Mouse (Mus musculus) cerebellum, adult (tissue): ENCODE measurements at regions not wholly inside any gene's neighbourhood (a gene's known extent, or its start where the extent isn't known, plus 50 kb on each side); places are given as distances from the start of the nearest gene placed in this dataset.

ENCODE experiments used
- ATAC-seq: cut with Nextera tagmentation; 2 replicates; pipeline ENCODE4 v1.9.2; 2017; ENCODE audit warnings: mild to moderate bottlenecking, moderate library complexity, mixed read lengths; ENCODE audit not compliant: insufficient number of reproducible peaks, low FRiP score, low TSS enrichment

DNA sequence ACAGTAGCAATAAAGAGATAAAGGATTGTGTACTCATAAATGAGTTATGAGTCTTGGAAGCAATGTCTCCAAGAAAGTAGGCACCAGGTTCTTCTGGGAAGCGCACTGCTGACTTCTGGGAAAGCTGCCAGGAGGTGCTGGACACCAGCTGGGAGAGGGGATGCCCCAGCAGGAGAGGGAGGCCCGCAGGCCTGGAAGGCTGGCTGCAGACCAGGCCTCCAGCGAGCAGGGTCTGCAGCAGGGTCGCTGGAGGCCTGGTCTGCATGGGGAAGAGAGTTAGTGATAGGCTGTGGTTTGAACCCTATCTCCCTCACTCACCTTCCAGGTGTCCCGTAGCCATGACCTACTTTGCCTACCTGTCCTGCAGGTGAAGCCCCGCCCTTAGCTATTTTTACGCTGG is 102.6 kb upstream of the 1600014C23Rik start:
- ATAC-seq: no peak

DNA sequence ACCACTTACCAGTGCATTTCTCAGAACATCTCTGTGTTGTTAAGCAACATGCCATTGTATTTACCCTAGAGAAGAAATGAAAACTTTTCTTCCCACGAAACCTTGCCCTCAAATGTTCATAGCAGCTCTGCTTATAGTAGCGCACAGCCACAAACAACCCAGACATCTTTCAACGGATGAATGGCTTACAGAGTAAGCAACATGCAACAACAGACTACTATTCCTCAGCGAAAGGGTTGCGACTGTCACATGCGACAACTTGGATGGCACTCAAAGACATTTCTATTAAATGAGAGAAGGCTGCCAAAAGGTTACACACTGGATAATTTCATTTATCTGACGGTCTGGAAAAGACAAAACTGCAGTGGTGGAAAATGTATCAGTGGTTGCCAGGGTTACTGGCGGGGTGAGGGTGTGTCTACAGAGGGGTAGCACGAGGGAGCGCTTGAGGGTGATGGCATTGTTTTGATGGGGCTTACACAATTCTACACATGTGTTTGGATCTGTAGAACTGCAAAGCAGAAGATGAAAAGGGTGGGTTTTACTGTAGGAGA is 101.0 kb upstream of the 1600014C23Rik start:
- no peak for ATAC-seq

DNA sequence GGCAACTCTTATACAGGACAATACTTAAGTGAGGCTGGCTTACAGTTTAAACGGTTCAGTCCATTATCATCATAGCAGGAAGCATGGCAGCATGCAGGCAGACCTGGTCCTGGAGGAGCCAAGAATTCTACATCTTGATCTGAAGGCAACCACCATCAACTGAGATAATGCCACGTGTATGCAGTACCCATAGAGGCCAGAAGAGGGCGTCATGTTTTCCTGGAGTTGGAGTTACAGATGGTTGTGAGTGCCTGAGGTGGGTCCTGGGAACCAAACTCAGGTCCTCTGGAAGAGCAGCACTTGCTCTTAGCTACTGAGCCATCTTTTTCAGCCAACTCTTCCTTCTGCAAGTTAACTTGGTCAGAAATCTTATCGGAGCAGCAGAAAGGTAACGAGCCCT is 96.7 kb upstream of the 1600014C23Rik start:
- no peak for ATAC-seq

DNA sequence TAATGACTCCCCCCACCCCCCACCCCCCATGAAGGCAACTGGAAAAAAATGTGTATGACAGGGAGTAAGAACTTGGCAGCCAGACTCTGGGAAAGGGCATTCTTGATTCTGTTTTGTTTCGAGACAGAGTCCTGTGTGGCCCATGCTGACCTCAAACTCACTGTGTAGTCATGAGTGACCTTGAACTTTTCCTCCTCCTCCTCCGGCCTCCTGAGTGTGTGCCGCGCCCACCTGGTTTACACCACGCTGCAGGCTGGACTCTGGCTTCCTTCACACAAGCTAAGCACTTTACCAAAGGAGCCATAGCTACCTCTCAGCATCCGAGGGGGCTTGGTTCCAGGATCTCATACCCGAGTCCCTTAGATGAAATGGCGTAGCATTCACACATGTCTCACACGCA is 95.9 kb upstream of the 1600014C23Rik start:
- no peak for ATAC-seq

DNA sequence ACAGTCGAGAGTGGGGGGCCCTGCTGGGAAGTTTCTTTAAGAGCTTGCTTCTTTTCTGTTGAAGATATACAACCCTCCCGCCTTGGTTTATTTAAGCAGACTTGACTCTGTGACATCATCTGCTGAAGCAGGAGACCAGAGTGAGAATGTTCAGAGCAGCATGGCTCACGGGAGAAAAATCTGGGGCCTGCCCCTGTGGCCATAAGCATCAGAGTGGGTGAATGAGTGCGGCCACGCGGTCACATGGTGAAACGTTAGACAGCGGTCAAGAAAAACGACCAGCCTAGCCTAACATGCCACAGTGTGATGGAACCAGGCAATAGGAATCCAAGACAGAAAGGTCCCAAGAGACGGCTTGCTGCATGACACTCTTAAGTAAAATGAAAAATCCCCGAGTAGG is 95.2 kb upstream of the 1600014C23Rik start:
- ATAC-seq: no peak

DNA sequence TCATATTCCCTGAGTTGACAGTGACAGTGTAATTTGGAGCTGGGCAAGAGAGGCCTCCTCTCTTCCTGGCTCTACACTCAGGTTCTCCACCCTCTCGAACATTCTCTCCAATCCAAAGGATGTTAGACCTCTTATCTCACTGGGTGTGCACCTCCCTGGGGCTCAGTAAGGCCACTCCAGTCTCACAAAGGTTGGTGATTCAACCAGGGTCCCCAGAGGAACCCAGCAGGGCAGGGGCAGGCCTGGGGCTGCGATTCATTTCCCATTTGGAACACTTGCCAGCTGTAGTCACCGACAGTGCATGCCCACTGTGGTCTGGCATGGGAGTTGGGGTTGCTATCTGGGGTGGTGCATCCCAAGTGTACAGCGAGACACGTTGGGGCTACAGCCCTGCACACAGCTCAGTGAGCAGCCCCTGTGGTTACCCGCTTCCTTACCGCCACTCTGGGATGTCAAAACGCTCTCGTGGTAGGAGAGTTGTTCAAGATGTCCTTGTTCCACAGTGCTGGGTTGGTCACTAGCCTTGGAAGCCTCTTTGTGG is 94.7 kb upstream of the 1600014C23Rik start:
- no peak for ATAC-seq

DNA sequence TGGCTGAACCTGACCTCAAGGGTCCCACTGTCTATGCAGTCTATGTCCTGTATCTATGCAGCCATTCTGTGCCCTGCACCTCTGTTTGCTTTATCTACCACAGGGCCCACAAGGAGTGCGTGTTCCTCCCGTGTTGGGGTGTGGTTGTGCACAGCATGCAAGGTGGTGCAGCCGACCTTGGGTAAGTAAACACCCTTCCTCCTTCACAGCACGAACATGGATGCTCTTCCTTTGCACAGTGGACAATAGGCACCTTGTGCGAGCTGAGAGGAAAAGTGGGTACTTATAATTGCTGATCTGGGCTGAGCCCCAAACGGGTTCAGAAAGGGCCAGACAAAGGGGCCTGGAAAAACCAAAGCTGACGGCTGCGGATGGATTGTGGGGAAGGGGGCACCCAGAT is 91.3 kb upstream of the 1600014C23Rik start:
- ATAC-seq: no peak

DNA sequence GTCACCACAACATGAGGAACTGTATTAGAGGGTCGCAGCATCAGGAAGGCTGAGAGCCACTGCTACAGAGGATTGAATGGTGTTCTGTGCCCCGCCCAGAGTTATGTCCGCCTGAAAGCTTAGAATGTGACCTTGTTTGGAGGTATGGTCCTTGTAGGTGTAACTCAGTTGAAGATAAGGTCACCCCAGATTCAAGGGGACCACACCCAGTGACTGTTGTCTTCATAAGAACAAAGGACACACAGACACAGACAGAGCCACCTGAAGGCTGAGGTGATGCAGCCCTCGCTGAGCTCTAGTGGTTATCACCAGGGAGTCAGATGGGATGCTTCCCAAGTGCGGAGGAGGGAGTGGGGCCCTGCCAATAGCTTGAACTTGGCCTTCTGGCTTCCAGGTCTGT is 89.9 kb upstream of the 1600014C23Rik start:
- no peak for ATAC-seq

DNA sequence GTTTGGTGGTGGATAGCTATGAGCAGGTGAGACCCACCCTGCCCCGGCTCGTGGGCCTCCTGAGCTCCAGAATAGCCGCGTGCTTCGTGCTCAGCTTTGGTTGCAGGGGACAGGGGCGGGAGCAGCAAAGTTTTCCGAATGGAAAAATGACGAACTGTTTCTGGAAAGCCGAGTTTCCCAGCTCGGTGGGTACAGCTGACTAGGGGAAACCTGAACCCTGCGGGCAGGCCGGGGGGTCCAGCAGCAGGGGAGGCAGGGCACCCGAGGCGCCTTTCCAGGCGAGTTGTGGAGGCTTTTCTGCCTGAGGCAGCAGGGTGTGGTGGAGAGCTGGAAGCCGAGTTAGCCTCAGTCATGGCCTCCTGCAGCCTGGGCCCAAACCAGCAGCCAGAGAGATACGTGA is 88.8 kb upstream of the 1600014C23Rik start:
- no peak for ATAC-seq

DNA sequence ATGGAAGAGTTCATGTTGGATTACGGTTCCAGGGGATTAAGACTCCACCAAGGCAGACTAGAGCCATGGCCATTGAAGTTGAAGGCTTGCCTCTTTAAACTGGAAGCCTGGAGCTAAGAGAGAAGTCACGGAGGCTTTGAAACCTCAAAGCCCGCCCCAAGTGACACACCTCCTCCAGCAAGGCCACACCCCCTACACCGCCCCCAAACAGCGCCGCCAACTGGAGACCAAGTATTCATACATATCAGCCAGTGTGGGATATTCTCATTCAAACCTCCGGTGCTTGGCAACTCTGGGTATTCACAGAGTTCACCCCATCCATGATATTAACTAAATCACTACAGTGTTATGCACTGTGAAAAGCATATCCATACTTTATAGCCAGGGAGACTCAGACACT is 87.7 kb upstream of the 1600014C23Rik start:
- no peak for ATAC-seq

DNA sequence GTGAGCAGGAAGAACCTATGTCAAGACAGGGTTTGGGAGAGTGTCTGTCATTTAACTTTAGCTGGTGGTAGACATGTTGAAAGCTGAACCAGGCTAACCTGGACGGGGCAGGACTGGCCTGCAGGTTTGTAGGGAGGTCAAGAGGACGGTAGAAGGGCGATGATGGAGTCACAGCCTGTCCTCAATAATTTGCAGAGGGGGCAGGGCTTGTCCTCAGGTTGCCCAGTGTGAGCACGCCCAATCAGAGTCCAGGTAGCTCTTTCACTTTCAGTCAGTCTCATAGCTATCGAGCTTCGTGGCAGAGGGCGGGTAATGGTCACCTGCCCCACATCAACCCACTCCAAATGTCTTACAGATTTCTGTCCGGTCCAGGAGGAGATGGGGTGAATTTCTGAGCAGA is 85.5 kb upstream of the 1600014C23Rik start:
- no peak for ATAC-seq

DNA sequence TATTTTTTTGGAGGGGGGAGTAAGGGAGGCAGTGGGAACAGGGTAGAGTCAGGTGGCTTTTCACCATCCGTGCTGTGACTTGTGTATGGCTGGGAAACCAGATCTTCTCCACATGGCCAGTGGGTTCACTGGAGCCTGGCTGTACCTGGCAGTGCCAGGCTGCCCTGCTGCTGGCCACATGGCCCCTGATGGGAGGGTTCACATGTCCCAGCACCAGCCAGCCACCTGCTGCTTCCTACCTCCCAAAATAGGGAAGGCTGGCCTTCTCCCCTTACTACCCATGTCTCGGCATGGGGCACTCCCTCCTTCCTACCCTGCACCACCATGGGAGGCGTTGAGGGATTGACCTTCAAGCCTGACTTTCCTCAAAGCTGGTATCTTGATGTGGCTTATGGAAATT is 82.9 kb upstream of the 1600014C23Rik start:
- no peak for ATAC-seq

DNA sequence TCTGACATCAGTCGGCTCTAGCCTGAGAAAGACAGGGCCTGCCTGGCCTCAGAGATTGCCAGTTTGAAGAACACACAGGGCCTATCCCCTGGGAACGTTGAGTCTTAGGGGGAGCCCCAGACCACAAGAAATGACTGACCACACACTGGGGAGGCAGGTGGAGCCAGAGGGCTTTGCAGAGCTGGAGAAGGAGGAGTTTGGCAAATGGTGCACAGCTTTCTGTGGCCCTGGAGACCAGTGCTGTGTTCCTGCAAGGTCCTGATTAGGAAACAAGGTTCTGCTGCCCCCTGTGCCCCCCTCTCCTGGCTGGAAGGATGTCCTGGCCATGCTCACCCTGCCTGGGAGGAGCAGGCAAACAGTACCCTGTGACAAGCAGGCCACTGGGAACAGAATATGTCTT is 82.2 kb upstream of the 1600014C23Rik start:
- ATAC-seq: no peak

DNA sequence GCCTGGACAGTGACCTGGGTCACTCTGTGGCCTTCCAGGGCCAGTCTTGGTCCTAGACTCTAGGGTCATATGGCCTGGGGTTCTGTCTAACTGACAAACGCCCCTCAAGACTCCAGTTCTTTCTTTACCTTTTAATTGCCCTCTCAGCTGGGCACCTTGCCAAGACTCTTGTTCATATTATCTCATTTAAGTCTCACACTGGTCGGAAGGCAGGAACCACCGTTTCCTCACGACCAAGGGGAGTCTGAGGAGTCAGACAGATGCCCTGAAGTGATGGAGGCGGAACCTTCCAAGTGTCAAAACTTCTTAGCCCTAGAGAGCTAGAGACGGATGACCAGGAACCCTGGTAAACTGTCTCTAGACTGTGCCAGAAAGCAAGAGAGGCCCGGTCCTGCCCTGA is 81.7 kb upstream of the 1600014C23Rik start:
- no peak for ATAC-seq

DNA sequence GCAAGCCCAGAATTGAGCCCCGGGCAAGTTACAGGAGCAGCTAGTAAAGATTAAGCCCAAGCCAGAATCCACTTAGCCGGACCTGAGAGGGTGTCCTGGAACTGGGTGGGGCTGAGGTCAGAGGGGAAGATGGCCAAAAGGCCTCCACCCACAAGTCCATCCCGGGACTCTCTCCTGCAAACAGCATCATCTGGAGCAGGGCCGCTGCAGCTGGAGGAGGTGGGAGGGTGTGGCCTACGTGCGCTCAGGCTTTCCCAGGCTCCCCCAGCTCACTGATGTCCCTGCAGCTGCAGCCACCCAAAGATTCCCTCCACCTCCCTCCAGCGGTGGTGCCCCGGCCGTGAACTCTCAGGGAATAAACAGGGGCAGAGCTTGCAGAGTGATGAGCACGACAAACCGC is 80.9 kb upstream of the 1600014C23Rik start:
- ATAC-seq: no peak

DNA sequence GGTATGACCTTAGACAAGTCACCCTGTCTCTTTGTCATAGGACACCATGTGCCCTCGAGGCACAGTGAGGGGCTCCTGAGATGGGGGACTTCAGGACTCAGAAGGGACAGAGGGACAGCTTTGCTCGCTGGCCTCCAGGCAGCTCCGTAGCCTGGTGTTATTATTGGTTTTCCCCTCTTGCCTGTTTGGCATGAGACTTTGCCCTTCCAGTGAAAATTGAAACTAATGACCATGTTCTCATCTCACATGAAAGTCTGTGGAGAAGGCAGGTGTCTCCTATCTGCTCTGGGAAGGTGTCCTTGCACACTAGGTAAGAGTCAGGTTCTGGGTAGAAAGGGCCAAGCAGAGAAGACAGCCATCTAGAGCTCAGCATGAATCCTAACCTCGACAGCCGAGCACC is 80.3 kb upstream of the 1600014C23Rik start:
- no peak for ATAC-seq

DNA sequence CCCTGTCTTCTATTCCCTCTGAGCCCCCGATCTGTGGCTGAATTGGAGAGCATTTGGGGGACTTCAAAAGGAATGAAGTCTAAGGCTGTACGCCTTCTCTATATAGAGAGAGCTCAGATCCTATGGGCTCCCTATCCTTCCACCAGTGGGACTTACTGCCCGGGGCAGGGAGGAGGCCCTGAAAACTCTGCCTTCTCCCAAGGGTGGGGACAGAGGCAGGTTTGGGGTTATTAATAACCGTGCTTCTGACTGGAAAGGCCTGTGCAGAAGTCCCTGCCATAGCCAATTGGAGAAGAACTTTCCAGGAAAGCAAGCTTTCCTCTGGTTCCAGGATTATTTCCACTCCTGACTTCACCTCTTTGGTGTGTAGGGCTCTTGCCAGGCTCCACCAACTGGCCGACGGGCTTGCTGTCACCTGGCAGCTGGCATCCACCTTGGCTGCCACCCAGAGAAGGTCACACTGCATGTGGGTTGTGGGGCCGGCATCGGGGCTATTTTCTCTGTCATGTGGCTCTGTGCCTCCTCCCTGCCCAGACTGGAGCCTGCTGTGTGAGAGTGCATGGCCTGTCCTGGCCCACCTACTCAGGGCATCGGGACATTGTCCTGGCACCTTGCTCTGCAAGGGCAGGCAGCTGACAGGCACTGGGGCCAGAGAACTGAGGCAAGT is 78.8 kb upstream of the 1600014C23Rik start:
- 0 out of 2 replicates have a peak, but pooled peaks have one; percentile 48 for ATAC-seq

DNA sequence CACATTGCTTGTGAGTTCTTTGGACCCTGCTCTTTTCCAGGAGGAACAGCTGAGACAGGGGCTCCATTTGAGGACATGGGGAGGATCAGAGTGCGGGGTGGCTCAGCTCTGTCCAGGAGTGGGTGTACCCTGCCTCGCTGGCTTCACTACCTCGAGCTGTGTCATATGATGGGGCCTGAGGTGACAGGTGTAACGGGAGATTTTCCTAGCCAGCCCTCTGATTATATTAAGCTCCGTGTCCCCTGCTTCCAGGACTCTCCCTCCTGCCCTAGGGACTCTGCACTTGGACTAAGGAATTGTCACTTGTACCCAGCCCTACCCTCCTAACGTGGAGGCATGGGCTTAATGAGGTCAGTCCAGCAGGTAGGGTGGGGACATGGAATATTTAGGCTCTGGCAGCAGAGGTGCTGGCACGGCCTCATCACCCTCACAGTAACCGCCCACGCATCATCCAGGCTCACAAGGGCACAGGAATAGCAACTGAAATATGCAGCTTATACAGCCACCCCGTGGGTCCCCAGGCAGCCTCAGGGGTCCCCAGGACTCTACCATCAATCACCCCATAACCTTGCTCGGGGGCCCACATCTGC is 78.1 kb upstream of the 1600014C23Rik start:
- no peak for ATAC-seq

DNA sequence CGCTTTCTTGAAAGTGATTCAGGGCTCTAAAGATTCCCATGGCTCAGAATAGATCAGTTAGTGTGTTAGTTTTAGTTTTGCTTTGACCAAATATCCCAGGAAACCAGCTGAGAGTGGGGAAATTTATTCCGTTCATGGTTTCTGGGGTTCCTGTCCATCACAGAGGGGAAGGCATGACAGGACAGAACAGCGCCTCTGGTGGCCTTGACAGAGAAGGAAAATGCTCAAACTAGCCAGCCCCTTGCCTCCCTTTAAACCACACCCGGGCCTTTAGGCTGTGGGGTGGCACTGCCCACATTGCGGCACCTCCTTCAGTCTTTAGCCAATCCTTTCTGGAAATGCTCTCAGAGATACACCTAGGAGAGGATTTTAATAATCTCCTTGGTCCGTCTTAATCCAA is 76.1 kb upstream of the 1600014C23Rik start:
- no peak for ATAC-seq

DNA sequence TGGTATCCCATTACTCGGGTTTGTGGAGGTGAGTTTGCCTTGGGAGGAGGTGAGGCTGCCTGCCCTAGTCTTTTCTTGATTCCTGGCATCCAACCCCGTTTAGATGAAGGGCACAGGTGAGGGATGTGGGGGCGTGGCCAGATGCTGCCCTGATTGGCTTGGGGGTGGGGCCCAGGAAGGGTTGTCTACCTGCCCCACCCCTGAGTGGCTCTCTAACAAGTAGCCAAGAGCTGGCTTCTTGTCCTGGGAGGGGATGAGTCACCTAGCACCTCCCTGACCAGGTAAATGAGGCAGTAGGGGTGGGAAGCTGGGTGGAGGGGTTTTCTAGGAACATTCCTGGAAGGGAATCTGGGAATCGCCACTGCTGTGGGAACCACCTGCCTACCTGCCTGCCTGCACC is 74.7 kb upstream of the 1600014C23Rik start:
- ATAC-seq: no peak

DNA sequence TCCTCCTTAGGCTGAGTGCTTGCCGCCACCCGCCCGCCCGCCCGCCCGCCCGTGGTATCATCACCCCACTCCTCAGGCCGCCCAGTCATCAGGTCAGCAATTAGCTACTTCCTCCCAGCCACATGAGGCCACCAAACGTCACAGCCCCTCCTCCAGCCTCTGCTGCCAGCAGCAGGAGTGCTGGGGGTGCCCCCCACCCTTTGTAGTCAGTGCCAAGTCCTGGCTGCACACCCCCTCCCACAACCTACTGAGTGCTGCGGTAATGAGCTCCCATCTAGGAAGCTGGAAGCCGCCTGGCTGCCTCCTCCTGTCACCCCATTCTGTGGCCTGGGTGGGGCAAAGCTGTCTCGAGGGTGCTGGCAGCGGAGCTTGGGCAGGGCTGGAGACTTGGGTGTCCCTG is 73.8 kb upstream of the 1600014C23Rik start:
- no peak for ATAC-seq

DNA sequence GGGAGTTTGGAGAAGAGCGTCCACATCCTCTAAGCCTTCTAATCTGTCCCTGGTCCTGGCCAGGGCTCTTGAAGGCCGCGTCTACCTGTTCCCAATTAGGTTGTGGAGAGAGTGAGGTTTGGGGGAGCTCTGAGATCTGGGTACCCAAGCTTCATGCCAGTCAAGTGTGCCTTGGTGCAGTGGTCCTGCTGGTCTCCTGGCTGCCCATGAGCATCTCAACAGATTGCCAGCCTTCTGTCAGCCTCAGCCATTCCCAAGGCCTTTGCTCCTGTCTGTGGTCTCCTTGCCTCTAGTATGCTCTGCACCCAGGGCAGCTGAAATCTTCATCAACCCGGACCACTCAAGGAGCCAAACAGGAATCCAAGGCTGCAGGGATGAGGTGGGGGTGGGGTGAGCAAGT is 73.2 kb upstream of the 1600014C23Rik start:
- ATAC-seq: no peak
